ENCODE assay signal across 18 mouse cellular contexts in genomic region chr11:89440566-89440965, GRCm38 (mm10).
"Had no signal": no experiment of that assay in that cellular context is flagged by ENCODE, and none has a peak within 500 bp of the region (broad histone marks: within the 10 kb centered on the region; RNA-seq: fewer than 3 reads in every experiment).

No protein-coding gene starts in this region.

- H3K4me3 ChIP-seq: lung, embryonic 15.5 days; megakaryocyte, embryonic 14.5 days; midbrain, embryonic 13.5 days; midbrain, embryonic 15.5 days; neural tube, embryonic 13.5 days; neural tube, embryonic 15.5 days; stomach, embryonic 15.5 days had no signal

- H3K27ac ChIP-seq: lung, embryonic 15.5 days; macrophage; midbrain, embryonic 13.5 days; midbrain, embryonic 15.5 days; neural tube, embryonic 13.5 days; neural tube, embryonic 15.5 days; stomach, embryonic 15.5 days; stomach, postnatal 0 days had no signal

- H3K27me3 ChIP-seq: lung, embryonic 15.5 days; megakaryocyte, embryonic 14.5 days; midbrain, embryonic 13.5 days; midbrain, embryonic 15.5 days; neural tube, embryonic 13.5 days; neural tube, embryonic 15.5 days; stomach, embryonic 15.5 days had no signal

- H3K9me3 ChIP-seq: lung, embryonic 15.5 days; midbrain, embryonic 13.5 days; midbrain, embryonic 15.5 days; neural tube, embryonic 13.5 days; neural tube, embryonic 15.5 days; stomach, embryonic 15.5 days had no signal

- H3K4me1 ChIP-seq: lung, embryonic 15.5 days; megakaryocyte, embryonic 14.5 days; midbrain, embryonic 13.5 days; midbrain, embryonic 15.5 days; neural tube, embryonic 13.5 days; neural tube, embryonic 15.5 days; stomach, embryonic 15.5 days had no signal

- H3K36me3 ChIP-seq: lung, embryonic 15.5 days; midbrain, embryonic 13.5 days; midbrain, embryonic 15.5 days; neural tube, embryonic 13.5 days; neural tube, embryonic 15.5 days; stomach, embryonic 15.5 days had no signal

- DNase-seq: liver, postnatal 0 days; lung, adult 2 months; lung, postnatal 14 days; lung, postnatal 36 days; retina, postnatal 1 day; right cerebral cortex, postnatal 14 days; thymus, adult 2 months; thymus, postnatal 25 days; thymus, postnatal 4 days had no signal
